Mouse (Mus musculus) hindbrain, embryonic 10.5 days (tissue): Measurements from ENCODE around the gene Znrf4. TPM values are rescaled to one million over a fixed set of nuclear protein-coding genes. Genes with fewer than 3 reads are reported as not detected.
A peak's percentile ranks its signal among the peaks of the same experiment; 100 is the strongest.

Experiments
- DNase-seq: peaks from one replicate; pipeline ENCODE4 v3.0.0-alpha.2; 2017; ENCODE audit warnings: low spot score
- H3K27ac ChIP-seq: fragments of 300-500 bp; sonication (generic); 2 replicates; pipeline ENCODE4 v1.5.1; 2016; ENCODE audit warnings: mild to moderate bottlenecking, moderate library complexity
- H3K27me3 ChIP-seq: fragments of 300-500 bp; sonication (generic); 2 replicates; pipeline ENCODE4 v1.6.1; 2016; ENCODE audit warnings: mild to moderate bottlenecking; ENCODE audit not compliant: poor library complexity, insufficient read depth, severe bottlenecking
- H3K36me3 ChIP-seq: fragments of 300-500 bp; sonication (generic); 2 replicates; pipeline ENCODE4 v1.6.1; 2016; ENCODE audit warnings: mild to moderate bottlenecking, moderate library complexity
- H3K4me1 ChIP-seq: fragments of 300-500 bp; sonication (generic); replicated peaks from 2 replicates; pipeline ENCODE4 v1.6.1; 2016; ENCODE audit warnings: mild to moderate bottlenecking
- H3K4me3 ChIP-seq: fragments of 300-500 bp; sonication (generic); 2 replicates; pipeline ENCODE4 v1.5.1; 2016; ENCODE audit warnings: mild to moderate bottlenecking, moderate library complexity
- H3K9me3 ChIP-seq: fragments of 300-500 bp; sonication (generic); 2 replicates; pipeline ENCODE4 v1.6.1; 2016; ENCODE audit warnings: mild to moderate bottlenecking, moderate library complexity
- WGBS: fragments of 180-500 bp; shearing (Covaris S2); methylation state at CpG from one replicate; pipeline ENCODE4 v1.1.7; 2016; 5-methylcytosine and 5-hydroxymethylcytosine counted together
- polyA plus RNA-seq: library from polyadenylated mRNA; unstranded; fragments of >200 nt; fragmentation: Nextera tagmentation; extraction: Ambion mirVana; gene quantifications from 2 replicates; pipeline ENCODE4 v1.2.1, GENCODE M21; 2016

Gene Znrf4
- polyA plus RNA-seq, 1 experiment from 2014 or later = not detected

- no peaks in the 10 kb centered on the region for H3K9me3 ChIP-seq
- peaks cover 61% of the 10 kb centered on the region for H3K4me1 ChIP-seq
- H3K27ac ChIP-seq = no peak overlapping the region
- DNase-seq = no peak
- no peak overlapping the region for H3K4me3 ChIP-seq
- WGBS = 61% methylated on average over 17 of the region's 17 CpGs
- no peaks in the 10 kb centered on the region for H3K36me3 ChIP-seq
- H3K27me3 ChIP-seq = 0 out of 2 replicates have a peak, but pooled peaks cover 3% of the 10 kb centered on the region
These were observed 35.0 kb upstream of the Znrf4 start for GRCm38 (mm10) chr17:56547116-56547845.

DNA sequence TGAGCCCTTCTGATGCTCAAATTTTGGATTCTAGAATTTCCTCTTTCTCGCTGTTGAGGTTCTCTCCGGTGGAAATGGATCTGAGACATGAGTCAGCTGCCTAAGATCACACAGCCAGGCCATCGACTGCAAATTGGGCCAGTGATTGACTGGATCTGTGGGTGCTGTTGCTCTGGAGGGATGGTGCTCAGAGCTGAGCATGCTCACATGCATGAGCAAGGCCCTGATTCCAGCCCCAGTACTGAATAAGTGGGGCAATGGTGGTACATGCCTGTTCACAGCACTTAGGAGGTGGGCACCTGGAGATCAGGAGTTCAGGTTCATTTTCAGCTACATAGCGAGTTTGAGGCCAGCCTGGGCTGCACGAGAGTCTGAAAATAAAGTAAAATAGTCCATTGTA, 34.3 kb upstream of the Znrf4 start:
- WGBS = 87% methylated on average over 5 of the region's 5 CpGs
- no peak overlapping the region for H3K4me3 ChIP-seq
- no peaks in the 10 kb centered on the region for H3K36me3 ChIP-seq
- no peak overlapping the region for H3K27ac ChIP-seq
- 0 out of 2 replicates have a peak, but pooled peaks cover 6% of the 10 kb centered on the region for H3K27me3 ChIP-seq
- no peaks in the 10 kb centered on the region for H3K9me3 ChIP-seq
- no peak for DNase-seq
- H3K4me1 ChIP-seq = peaks cover 57% of the 10 kb centered on the region

- 78% methylated on average over 1 of the region's 1 CpGs for WGBS
- Histone ChIP-seq H3K4me1 (peaks cover 53% of the 10 kb centered on the region), H3K4me3 (no peak overlapping the region), H3K27ac (no peak overlapping the region), H3K27me3 (0 out of 2 replicates have a peak, but pooled peaks cover 6% of the 10 kb centered on the region), H3K9me3 (no peaks in the 10 kb centered on the region), H3K36me3 (no peaks in the 10 kb centered on the region)
- no peak for DNase-seq
These were observed 33.7 kb upstream of the Znrf4 start for GRCm38 (mm10) chr17:56545945-56546344.

GRCm38 (mm10) chr17:56544699-56545387, 32.6 kb upstream of the Znrf4 start:
- H3K9me3 ChIP-seq = no peaks in the 10 kb centered on the region
- peaks cover 56% of the 10 kb centered on the region for H3K4me1 ChIP-seq
- H3K4me3 ChIP-seq = no peak overlapping the region
- H3K27me3 ChIP-seq = 0 out of 2 replicates have a peak, but pooled peaks cover 6% of the 10 kb centered on the region
- H3K27ac ChIP-seq = no peak overlapping the region
- 79% methylated on average over 7 of the region's 7 CpGs for WGBS
- no peak for DNase-seq
- no peaks in the 10 kb centered on the region for H3K36me3 ChIP-seq

DNA sequence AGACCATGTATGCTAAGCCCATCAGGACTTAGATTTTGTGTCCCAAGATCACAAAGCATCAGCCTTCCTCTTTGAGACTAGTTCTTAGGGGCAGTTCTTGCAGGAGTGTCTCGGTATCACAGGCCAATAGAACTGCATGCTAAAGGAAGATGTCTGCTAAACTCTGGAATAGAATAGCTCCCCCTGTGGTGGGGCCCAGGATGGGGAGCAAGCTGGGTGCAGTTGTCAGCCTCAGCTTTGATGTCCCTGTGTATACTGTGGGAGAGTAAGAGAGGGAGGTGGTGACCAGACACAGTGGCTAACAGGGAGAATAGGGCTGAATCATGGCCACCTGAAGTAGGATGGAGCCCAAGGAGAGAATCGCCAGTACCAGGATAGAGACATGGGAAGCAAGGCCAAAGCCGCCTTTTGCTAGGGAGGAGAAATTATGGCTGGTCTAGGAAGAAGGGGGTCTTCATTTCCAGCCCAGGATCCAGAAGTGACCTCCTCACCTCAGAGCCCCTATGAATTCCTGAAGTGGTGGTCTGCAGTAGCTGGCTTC, 31.5 kb upstream of the Znrf4 start:
- Histone ChIP-seq H3K27me3 (0 out of 2 replicates have a peak, but pooled peaks cover 6% of the 10 kb centered on the region), H3K4me3 (no peak overlapping the region), H3K4me1 (peaks cover 48% of the 10 kb centered on the region), H3K27ac (no peak overlapping the region), H3K36me3 (no peaks in the 10 kb centered on the region), H3K9me3 (no peaks in the 10 kb centered on the region)
- 84% methylated on average over 3 of the region's 3 CpGs for WGBS
- no peak for DNase-seq

DNA sequence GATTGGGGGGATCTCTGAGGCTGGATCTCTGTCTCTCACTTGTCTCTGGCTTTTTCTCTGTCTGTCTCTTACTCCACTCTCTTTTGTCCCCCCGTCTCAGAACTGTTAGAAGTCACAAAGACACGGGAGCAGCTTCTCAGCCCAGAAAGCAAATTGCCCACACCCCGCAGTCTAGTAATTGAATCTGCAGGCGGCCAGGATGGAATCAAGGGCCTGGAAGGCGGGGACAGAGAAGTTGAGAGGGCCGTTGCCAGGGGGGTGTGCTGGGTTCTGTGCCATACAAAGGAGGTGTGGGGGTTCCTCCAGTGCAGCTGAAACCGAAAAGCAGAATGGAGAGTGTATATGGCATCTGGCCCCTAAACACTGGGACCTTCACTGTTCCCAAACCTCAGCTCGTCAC, 30.5 kb upstream of the Znrf4 start:
- DNase-seq = no peak
- Histone ChIP-seq H3K4me3 (no peak overlapping the region), H3K36me3 (no peaks in the 10 kb centered on the region), H3K27me3 (0 out of 2 replicates have a peak, but pooled peaks cover 6% of the 10 kb centered on the region), H3K27ac (peak overlapping the region; percentile 46; the same call in 1 of the 2 replicates), H3K4me1 (peaks cover 50% of the 10 kb centered on the region), H3K9me3 (no peaks in the 10 kb centered on the region)
- 49% methylated on average over 8 of the region's 8 CpGs for WGBS

- Histone ChIP-seq H3K27me3 (0 out of 2 replicates have a peak, but pooled peaks cover 6% of the 10 kb centered on the region), H3K36me3 (no peaks in the 10 kb centered on the region), H3K9me3 (no peaks in the 10 kb centered on the region), H3K4me3 (no peak overlapping the region), H3K27ac (no peak overlapping the region), H3K4me1 (peaks cover 60% of the 10 kb centered on the region)
- DNase-seq = no peak
- 37% methylated on average over 6 of the region's 6 CpGs for whole genome bisulfite sequencing
These were observed 28.3 kb upstream of the Znrf4 start for GRCm38 (mm10) chr17:56540562-56540975.

DNA sequence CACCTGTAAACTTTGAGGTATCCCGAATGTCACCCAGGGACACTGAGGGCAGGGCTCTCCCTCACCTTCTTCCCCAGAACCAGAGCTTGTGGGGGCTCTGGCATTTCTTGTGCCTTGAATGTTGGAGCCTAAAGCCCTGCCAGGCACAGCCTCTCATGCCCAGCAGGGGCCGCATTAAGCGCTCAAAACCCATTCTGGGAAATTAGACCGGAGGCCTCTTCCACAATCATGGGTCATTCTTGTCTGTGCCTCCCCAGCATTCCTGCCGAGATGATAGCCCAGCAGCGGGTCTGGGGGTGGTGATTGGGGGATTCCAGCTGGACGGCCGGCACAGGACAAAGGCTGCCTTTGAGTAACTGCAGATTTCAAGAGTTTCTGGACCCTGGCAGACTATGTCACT, 25.7 kb upstream of the Znrf4 start:
- H3K4me1 ChIP-seq = peaks cover 48% of the 10 kb centered on the region
- peak; percentile 47 for DNase-seq
- no peaks in the 10 kb centered on the region for H3K36me3 ChIP-seq
- 0 out of 2 replicates have a peak, but pooled peaks cover 6% of the 10 kb centered on the region for H3K27me3 ChIP-seq
- peak overlapping the region; percentile 19; the same call in 1 of the 2 replicates for H3K27ac ChIP-seq
- H3K4me3 ChIP-seq = no peak overlapping the region
- WGBS = 20% methylated on average over 8 of the region's 8 CpGs
- 0 out of 2 replicates have a peak, but pooled peaks cover 3% of the 10 kb centered on the region for H3K9me3 ChIP-seq

- Histone ChIP-seq H3K27ac (peak overlapping the region; percentile 45; the same call in 1 of the 2 replicates), H3K9me3 (0 out of 2 replicates have a peak, but pooled peaks cover 3% of the 10 kb centered on the region), H3K36me3 (no peaks in the 10 kb centered on the region), H3K4me3 (no peak overlapping the region), H3K27me3 (no peaks in the 10 kb centered on the region), H3K4me1 (peaks cover 39% of the 10 kb centered on the region)
- WGBS = 55% methylated on average over 3 of the region's 3 CpGs
- DNase-seq = no peak
These were observed 24.6 kb upstream of the Znrf4 start for GRCm38 (mm10) chr17:56536874-56537273.

GRCm38 (mm10) chr17:56536192-56536591, 24.0 kb upstream of the Znrf4 start:
- Histone ChIP-seq H3K27ac (peak overlapping the region; percentile 64), H3K27me3 (no peaks in the 10 kb centered on the region), H3K9me3 (0 out of 2 replicates have a peak, but pooled peaks cover 3% of the 10 kb centered on the region), H3K4me1 (peaks cover 39% of the 10 kb centered on the region), H3K4me3 (no peak overlapping the region), H3K36me3 (no peaks in the 10 kb centered on the region)
- 52% methylated on average over 14 of the region's 14 CpGs for WGBS
- DNase-seq = no peak

- Histone ChIP-seq H3K9me3 (no peaks in the 10 kb centered on the region), H3K27ac (no peak overlapping the region), H3K36me3 (no peaks in the 10 kb centered on the region), H3K4me3 (no peak overlapping the region), H3K27me3 (0 out of 2 replicates have a peak, but pooled peaks cover 5% of the 10 kb centered on the region), H3K4me1 (no peaks in the 10 kb centered on the region)
- WGBS = 85% methylated on average over 4 of the region's 4 CpGs
- no peak for DNase-seq
These were observed 12.7 kb upstream of the Znrf4 start for GRCm38 (mm10) chr17:56524943-56525342.

GRCm38 (mm10) chr17:56522744-56523143, 10.5 kb upstream of the Znrf4 start:
- WGBS = 63% methylated on average over 1 of the region's 1 CpGs
- no peaks in the 10 kb centered on the region for H3K4me1 ChIP-seq
- no peak overlapping the region for H3K4me3 ChIP-seq
- H3K27me3 ChIP-seq = 0 out of 2 replicates have a peak, but pooled peaks cover 5% of the 10 kb centered on the region
- H3K36me3 ChIP-seq = no peaks in the 10 kb centered on the region
- no peak for DNase-seq
- no peak overlapping the region for H3K27ac ChIP-seq
- no peaks in the 10 kb centered on the region for H3K9me3 ChIP-seq
